Mouse (Mus musculus) liver, embryonic 15.5 days (tissue): ENCODE measurements around the gene Wbp1l. TPM values are rescaled to one million over a fixed set of nuclear protein-coding genes. Genes with fewer than 3 reads are reported as not detected.

Source experiments
- ATAC-seq: fragments of 200-750 bp; cut with Nextera tagmentation; 2 replicates; pipeline ENCODE4 v1.8.0; 2017; ENCODE audit warnings: moderate number of reproducible peaks, mild to moderate bottlenecking, moderate library complexity; ENCODE audit not compliant: insufficient read depth
- H3K27ac ChIP-seq: fragments of 300-500 bp; sonication (generic); replicated peaks from 2 replicates; pipeline ENCODE4 v1.5.1; 2015; ENCODE audit warnings: mild to moderate bottlenecking, inconsistent platforms
- H3K27me3 ChIP-seq: fragments of 300-500 bp; sonication (generic); 2 replicates; pipeline ENCODE4 v1.6.1; 2015; ENCODE audit warnings: mild to moderate bottlenecking, inconsistent platforms
- H3K36me3 ChIP-seq: fragments of 300-500 bp; sonication (generic); replicated peaks from 2 replicates; pipeline ENCODE4 v1.6.1; 2015; ENCODE audit warnings: moderate library complexity, mild to moderate bottlenecking, inconsistent platforms
- H3K4me1 ChIP-seq: fragments of 300-500 bp; sonication (generic); replicated peaks from 2 replicates; pipeline ENCODE4 v1.6.1; 2015; ENCODE audit warnings: inconsistent platforms
- H3K4me2 ChIP-seq: fragments of 300-500 bp; sonication (generic); 2 replicates; pipeline ENCODE4 v1.6.1; 2015; ENCODE audit warnings: moderate library complexity, mild to moderate bottlenecking, inconsistent platforms
- H3K4me3 ChIP-seq: fragments of 300-500 bp; sonication (generic); replicated peaks from 2 replicates; pipeline ENCODE4 v1.5.1; 2015; ENCODE audit warnings: mild to moderate bottlenecking, inconsistent platforms
- H3K9ac ChIP-seq: fragments of 300-500 bp; sonication (generic); 2 replicates; pipeline ENCODE4 v1.6.1; 2015; ENCODE audit warnings: moderate library complexity, mild to moderate bottlenecking, inconsistent platforms
- H3K9me3 ChIP-seq: fragments of 300-500 bp; sonication (generic); replicated peaks from 2 replicates; pipeline ENCODE4 v1.6.1; 2016; ENCODE audit warnings: inconsistent platforms
- WGBS: fragments of 180-500 bp; shearing (Covaris S2); methylation state at CpG from one replicate; pipeline ENCODE4 v1.1.7; 2015; ENCODE audit warnings: mixed read lengths; ENCODE audit not compliant: insufficient replicate concordance; 5-methylcytosine and 5-hydroxymethylcytosine counted together
- polyA plus RNA-seq: library from polyadenylated mRNA; unstranded; fragments of >200 nt; fragmentation: Nextera tagmentation; extraction: Ambion mirVana; gene quantifications from 2 replicates; pipeline ENCODE4 v1.2.1, GENCODE M21; 2015

The Wbp1l gene
- polyA plus RNA-seq, 1 experiment from 2014 or later: 21.3 TPM

DNA sequence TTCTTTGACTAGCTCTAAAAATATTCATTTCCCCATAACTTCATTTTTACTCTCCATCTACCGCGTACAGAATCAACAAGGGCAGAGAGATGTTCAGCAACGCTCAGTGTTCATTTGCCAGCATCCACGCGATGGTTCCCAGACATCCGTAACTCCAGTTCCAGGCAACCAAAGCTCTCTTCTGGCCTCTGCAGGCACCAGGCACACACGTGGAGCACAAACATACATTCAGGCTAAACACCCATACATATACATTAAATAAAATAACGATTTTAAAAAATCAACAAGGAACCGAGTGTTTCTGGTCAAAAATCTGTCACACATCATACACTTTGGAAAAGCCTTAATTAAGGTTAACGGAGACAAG, 27.0 kb upstream of the Wbp1l start:
- Histone ChIP-seq H3K4me1 (peaks cover 35% of the 10 kb centered on the region), H3K36me3 (no peaks in the 10 kb centered on the region), H3K9me3 (no peaks in the 10 kb centered on the region), H3K9ac (peak overlapping the region; percentile 62; the same call in 1 of the 2 replicates), H3K27me3 (no peaks in the 10 kb centered on the region), H3K27ac (peak overlapping the region; percentile 74), H3K4me2 (peak overlapping the region; percentile 100), H3K4me3 (peak overlapping the region; percentile 83)
- 57% methylated on average over 10 of the region's 10 CpGs for WGBS
- no peak for ATAC-seq

DNA sequence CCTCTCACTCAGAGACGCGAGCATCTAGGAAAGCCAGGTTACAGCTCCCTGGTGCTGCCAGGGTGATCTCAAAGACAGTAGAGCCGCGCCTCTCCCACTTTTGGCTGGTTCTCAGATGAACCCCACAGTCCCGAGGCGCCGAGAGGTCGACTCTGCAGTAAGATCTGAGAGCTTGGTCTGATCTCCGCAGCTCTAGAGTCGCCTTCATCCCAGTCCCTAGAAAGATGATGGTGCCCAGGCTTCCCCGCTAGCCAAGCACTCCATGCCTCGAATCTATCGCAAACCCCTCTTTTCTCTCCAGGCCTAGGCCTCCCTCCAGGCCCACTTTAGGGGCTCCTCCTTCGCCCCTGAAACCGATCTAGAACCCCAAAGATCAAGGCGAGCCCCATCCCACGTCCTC, 26.3 kb upstream of the Wbp1l start:
- Histone ChIP-seq H3K4me3 (peak overlapping the region; percentile 83), H3K27me3 (no peaks in the 10 kb centered on the region), H3K9ac (peak overlapping the region; percentile 62), H3K27ac (peak overlapping the region; percentile 74), H3K4me1 (peaks cover 35% of the 10 kb centered on the region), H3K9me3 (no peaks in the 10 kb centered on the region), H3K4me2 (peak overlapping the region; percentile 100), H3K36me3 (no peaks in the 10 kb centered on the region)
- WGBS: 2% methylated on average over 17 of the region's 17 CpGs
- ATAC-seq: peak; percentile 8

DNA sequence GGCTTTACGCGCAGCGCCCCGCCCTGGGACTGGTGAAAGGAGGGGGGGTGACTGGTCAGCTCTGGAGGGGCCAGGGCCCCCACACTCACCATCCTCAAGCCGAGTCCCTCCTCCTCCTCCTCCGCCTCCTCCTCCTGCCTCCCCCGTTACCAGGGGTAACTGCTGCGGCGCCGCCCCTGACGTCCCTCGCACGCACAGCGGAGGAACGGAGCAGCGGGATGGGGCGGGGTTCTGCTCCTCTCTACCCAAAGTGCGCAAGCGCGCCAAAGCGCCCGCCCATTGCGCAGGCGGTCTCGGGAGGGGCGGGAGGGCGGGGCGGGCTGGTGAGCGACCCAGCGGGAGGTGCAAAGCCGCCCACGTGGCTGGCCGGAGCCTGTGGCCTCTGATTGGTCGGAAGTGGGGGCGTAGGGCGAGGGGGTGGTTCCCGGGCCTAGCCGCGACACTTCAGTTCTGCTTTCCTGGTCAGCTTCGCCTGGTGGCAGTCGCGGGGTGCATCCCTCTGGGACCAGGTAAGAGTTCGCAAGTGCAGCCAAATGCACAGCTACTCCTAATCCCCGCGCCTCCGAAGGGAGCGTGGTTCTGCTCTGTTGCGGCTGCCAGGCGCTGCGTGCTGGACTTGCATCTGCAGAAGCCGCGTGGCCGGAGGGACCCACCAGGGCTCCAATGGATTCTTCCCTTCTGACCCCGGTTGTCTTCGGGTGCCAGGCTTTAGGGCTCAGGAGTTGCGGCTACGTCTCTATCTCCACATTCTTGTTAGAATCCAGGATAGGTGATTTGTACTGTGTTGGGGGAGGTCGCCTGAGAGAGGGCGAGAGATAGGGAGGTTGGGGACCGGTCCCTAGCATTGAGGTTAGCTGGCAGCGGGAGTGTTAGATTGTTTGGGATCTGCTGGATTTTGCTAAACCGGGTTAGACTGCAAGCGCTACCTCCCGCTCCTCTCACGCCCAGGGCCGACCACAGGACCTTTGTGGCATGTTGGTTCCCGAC, 25.6 kb upstream of the Wbp1l start, which contains the start of the genes Arl3 and Sfxn2:
Gene Arl3, minus strand, starts transcription at position 248 of the 987 bp plus-strand sequence.
Gene Sfxn2, plus strand, starts transcription at position 415 of the 987 bp plus-strand sequence.
- peak; percentile 93 for ATAC-seq

DNA sequence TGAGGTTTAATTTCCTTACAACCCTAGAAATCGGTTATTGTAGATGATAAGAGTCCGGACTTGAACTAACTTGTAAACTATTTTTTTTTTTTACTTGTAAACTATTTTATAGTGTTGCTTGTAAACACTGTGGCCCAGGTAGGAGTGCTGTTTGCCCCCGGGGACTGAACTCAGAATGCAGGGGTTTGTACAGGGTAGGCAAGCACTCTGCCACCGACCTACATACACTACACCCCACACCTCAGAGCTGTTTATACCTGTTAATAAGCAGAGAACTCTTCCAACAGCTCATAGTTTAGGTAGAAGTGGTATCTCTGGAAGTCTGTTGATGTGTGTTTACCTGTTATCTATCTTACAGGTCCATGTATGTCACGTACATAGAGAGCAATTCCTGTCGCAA, 24.9 kb upstream of the Wbp1l start:
- WGBS: 22% methylated on average over 6 of the region's 6 CpGs
- no peaks in the 10 kb centered on the region for H3K36me3 ChIP-seq
- H3K9ac ChIP-seq: peak overlapping the region; percentile 78
- peak overlapping the region; percentile 83 for H3K27ac ChIP-seq
- H3K4me2 ChIP-seq: peak overlapping the region; percentile 100
- H3K9me3 ChIP-seq: no peaks in the 10 kb centered on the region
- H3K4me3 ChIP-seq: peak overlapping the region; percentile 83
- H3K27me3 ChIP-seq: no peaks in the 10 kb centered on the region
- ATAC-seq: no peak
- peaks cover 41% of the 10 kb centered on the region for H3K4me1 ChIP-seq

More for the DNA sequence above, 25.6 kb upstream of the Wbp1l start, which contains the start of the genes Arl3 and Sfxn2:
- Histone ChIP-seq H3K9ac (peak within 1 kb of the TSS; percentile 78), H3K36me3 (no peaks in the 10 kb centered on the region), H3K27me3 (no peaks in the 10 kb centered on the region), H3K9me3 (no peaks in the 10 kb centered on the region), H3K4me2 (peak within 1 kb of the TSS; percentile 100), H3K27ac (peak within 1 kb of the TSS; percentile 83), H3K4me1 (peaks cover 35% of the 10 kb centered on the region), H3K4me3 (peak within 1 kb of the TSS; percentile 83)
- under 1% methylated on average over 67 of the region's 67 CpGs for whole genome bisulfite sequencing

- WGBS: 55% methylated on average over 4 of the region's 4 CpGs
- H3K4me1 ChIP-seq: peaks cover 41% of the 10 kb centered on the region
- ATAC-seq: 0 out of 2 replicates have a peak, but pooled peaks have one; percentile 1
- H3K9ac ChIP-seq: no peak overlapping the region
- H3K27me3 ChIP-seq: no peaks in the 10 kb centered on the region
- H3K9me3 ChIP-seq: no peaks in the 10 kb centered on the region
- peak overlapping the region; percentile 83 for H3K4me3 ChIP-seq
- no peaks in the 10 kb centered on the region for H3K36me3 ChIP-seq
- peak overlapping the region; percentile 67 for H3K27ac ChIP-seq
- peak overlapping the region; percentile 100 for H3K4me2 ChIP-seq
Observed at GRCm38 (mm10) chr19:46575196-46575595, 23.7 kb upstream of the Wbp1l start.

- H3K4me3 ChIP-seq: no peak overlapping the region
- 57% methylated on average over 13 of the region's 13 CpGs for WGBS
- no peaks in the 10 kb centered on the region for H3K27me3 ChIP-seq
- ATAC-seq: no peak
- H3K9ac ChIP-seq: no peak overlapping the region
- peaks cover 28% of the 10 kb centered on the region for H3K36me3 ChIP-seq
- no peak overlapping the region for H3K27ac ChIP-seq
- H3K4me2 ChIP-seq: no peak overlapping the region
- no peaks in the 10 kb centered on the region for H3K9me3 ChIP-seq
- H3K4me1 ChIP-seq: no peaks in the 10 kb centered on the region
Observed at GRCm38 (mm10) chr19:46587823-46588508, 10.9 kb upstream of the Wbp1l start.

- Histone ChIP-seq H3K27me3 (no peaks in the 10 kb centered on the region), H3K36me3 (peaks cover 45% of the 10 kb centered on the region), H3K4me3 (no peak overlapping the region), H3K4me2 (no peak overlapping the region), H3K9ac (no peak overlapping the region), H3K4me1 (no peaks in the 10 kb centered on the region), H3K27ac (no peak overlapping the region), H3K9me3 (no peaks in the 10 kb centered on the region)
- no peak for ATAC-seq
- WGBS: 79% methylated on average over 6 of the region's 6 CpGs
Observed at GRCm38 (mm10) chr19:46591575-46591974, 7.3 kb upstream of the Wbp1l start.

DNA sequence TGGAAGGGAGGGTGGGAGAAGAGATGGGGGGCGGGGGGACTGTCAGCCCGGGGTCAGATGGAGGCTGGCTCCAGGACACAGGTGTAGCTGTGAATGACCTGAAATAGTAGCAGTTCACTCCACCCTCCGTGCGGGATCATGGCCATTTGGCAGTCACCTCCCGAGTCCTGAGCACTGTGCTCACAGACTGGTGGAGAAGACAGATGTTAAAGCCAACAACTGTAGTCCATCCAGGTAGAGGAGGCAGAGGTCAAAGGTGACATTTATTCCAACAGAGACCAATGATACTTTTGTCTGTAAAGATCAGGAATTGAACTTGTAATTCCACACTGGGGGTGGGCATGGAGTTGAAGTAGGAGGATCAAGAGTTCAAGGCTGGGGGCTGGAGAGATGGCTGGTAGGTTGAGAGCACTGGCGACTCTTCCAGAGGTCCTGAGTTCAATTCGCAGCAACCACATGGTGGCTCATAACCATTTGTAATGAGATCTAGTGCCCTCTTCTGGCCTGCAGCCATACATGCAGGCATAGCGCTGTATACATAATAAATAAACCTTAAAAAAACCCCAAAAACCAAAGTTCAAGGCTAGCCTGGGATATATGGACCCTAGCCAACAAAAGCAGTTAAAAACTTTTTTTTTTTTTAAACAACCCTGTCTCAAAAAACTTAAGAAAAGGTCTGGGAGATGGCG, 6.0 kb upstream of the Wbp1l start:
- H3K4me1 ChIP-seq: peaks cover 2% of the 10 kb centered on the region; the same call in 1 of the 2 replicates
- H3K27ac ChIP-seq: no peak overlapping the region
- 75% methylated on average over 9 of the region's 9 CpGs for WGBS

DNA sequence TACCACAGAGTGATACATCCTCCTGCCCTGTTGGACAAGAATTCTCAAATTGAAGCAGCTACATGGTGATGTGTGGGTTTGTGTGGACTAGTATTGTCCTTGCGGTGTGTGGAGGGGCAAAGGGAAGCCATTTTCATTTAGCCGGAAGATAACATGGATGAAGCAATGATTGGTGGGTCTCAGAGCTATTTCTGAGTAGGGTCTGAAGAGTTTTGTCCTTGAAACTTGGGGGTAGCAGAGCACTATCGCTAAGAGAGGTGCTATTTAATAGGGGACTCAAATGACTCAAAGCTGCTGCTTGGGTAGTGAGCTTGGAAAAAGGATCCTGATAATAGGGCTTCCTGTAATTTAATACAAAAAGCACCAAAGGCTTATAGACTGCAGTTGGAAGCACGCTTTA, 697 bp upstream of the Wbp1l start:
- Histone ChIP-seq H3K36me3 (peaks cover 24% of the 10 kb centered on the region), H3K4me3 (peak overlapping the region; percentile 85), H3K9me3 (no peaks in the 10 kb centered on the region), H3K27ac (no peak overlapping the region; the same call in 1 of the 2 replicates), H3K9ac (no peak overlapping the region), H3K4me2 (peak overlapping the region; percentile 89), H3K4me1 (peaks cover 46% of the 10 kb centered on the region), H3K27me3 (no peaks in the 10 kb centered on the region)
- whole genome bisulfite sequencing: 72% methylated on average over 4 of the region's 4 CpGs
- no peak for ATAC-seq

More for the DNA sequence above, 6.0 kb upstream of the Wbp1l start:
- H3K4me2 ChIP-seq: no peak overlapping the region
- H3K36me3 ChIP-seq: peaks cover 46% of the 10 kb centered on the region
- ATAC-seq: no peak
- no peak overlapping the region for H3K9ac ChIP-seq
- no peak overlapping the region for H3K4me3 ChIP-seq
- H3K27me3 ChIP-seq: no peaks in the 10 kb centered on the region
- H3K9me3 ChIP-seq: no peaks in the 10 kb centered on the region

DNA sequence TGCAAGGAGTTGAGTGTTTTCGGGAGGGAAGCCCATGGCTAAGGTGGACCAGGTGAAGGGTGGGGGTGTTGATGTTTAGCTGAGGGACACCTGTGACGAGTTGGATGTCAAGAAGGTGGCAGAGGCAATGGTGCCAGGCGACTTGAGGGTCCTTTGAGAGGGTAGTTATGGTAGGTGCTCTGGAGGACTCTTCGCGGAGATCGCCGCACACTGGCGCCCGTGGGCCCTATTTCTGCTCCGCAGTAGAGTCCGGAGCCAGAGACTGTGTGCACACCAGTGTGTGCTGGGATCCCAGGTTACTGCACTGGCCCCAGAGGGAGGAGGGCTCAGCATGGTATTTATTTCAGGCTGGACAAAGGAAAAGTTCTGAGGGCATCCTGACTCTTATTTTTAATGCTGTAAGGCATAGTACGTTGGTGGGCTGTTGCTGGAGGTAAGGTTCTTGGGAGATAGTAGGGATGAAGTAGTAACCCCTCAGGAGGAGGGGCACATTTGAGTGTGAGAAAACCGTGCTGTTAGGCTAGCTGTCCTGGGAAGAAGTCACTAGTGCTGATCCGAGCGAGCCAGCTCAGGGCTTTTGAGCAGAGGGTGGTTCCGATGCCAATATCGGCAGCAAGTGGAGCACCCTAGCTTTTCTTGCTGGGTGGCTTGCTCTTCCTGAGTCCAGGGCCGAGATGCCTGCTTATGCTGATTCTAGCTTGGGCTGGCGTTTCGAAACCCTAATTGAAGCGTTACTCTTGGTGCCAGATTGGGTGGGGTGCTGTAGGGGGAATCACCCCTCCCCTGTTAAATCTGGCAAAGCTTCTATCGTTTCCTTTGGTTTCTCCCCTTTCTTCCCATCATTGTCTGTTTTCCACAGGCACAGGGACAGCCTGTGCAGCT, 732 bp downstream of the Wbp1l start:
- no peaks in the 10 kb centered on the region for H3K9me3 ChIP-seq
- peaks cover 15% of the 10 kb centered on the region for H3K36me3 ChIP-seq
- peak overlapping the region; percentile 85 for H3K4me3 ChIP-seq
- 0 out of 2 replicates have a peak, but pooled peaks have one; percentile 6 for ATAC-seq
- peak overlapping the region; percentile 77 for H3K27ac ChIP-seq
- H3K4me2 ChIP-seq: peak overlapping the region; percentile 89
- peak overlapping the region; percentile 85 for H3K9ac ChIP-seq
- peaks cover 46% of the 10 kb centered on the region for H3K4me1 ChIP-seq
- H3K27me3 ChIP-seq: no peaks in the 10 kb centered on the region
- WGBS: 10% methylated on average over 22 of the region's 22 CpGs
